Mouse (Mus musculus) Patski (cell line): ENCODE measurements around the gene Fam13a. TPM values are rescaled to one million over a fixed set of nuclear protein-coding genes. Genes with fewer than 3 reads are reported as not detected.

ENCODE experiments used
- ATAC-seq: fragments of 100-300 bp; one replicate; pipeline ENCODE4 v1.8.0; 2021
- CTCF ChIA-PET: fragments of 350-600 bp; sonication (Branson Sonifier 250); formaldehyde crosslinking; loops from one replicate; lab custom pipeline; 2022; ENCODE audit warnings: inconsistent platforms; lab: Charles Lee
- POLR2A ChIA-PET: fragments of 350-600 bp; sonication (Branson Sonifier 250); formaldehyde crosslinking; loops from one replicate; lab custom pipeline; 2022; ENCODE audit warnings: antibody characterized with exemption, inconsistent platforms; lab: Charles Lee
- DNase-seq: peaks from one replicate; pipeline ENCODE4 v3.0.0-alpha.2; 2011; ENCODE audit warnings: low read depth, low spot score
- H3K27me3 ChIP-seq: fragments of 371-371 bp; one replicate; pipeline ENCODE4 v1.5.1; 2021
- CTCF ChIP-seq: fragments of 100-300 bp; IDR thresholded peaks from one replicate; pipeline ENCODE4 v1.5.1; 2021
- in situ Hi-C: fragments of 300-500 bp; cut with MboI; formaldehyde crosslinking; loops from 3 replicates; pipeline ENCODE4 v1.11.1; 2018; ENCODE audit warnings: low pct_unique_long_range_greater_than_20kb, mixed read lengths
- polyA plus RNA-seq: library from polyadenylated mRNA; unstranded; gene quantifications from one replicate; pipeline ENCODE4 v1.2.3, GENCODE M21; 2021

Gene Fam13a
- polyA plus RNA-seq, 1 experiment from 2014 or later, result 0.22 TPM

- ChIA-PET CTCF (no interaction called here), POLR2A (interaction anchor here (0.6 kb wide), 1 partner anchor 16 kb away, joined by 3 read pairs; no protein-coding TSS in a partner anchor)
- TF ChIP-seq CTCF, result no peak
- in situ Hi-C loops, result no loop called here
- no peak for DNase-seq
- H3K27me3 ChIP-seq, result no peaks in the 10 kb centered on the region
- ATAC-seq, result peak; percentile 31
Measured at GRCm38 (mm10) chr6:59028871-59029270, 4.5 kb upstream of the Fam13a start.

GRCm38 (mm10) chr6:59024806-59025205 is 457 bp upstream of the Fam13a start:
- H3K27me3 ChIP-seq, result no peaks in the 10 kb centered on the region
- in situ Hi-C loops, result loop anchor here (5.0 kb wide), 1 partner anchor 152 kb away; no protein-coding TSS in a partner anchor
- DNase-seq (no peak), ATAC-seq (no peak)
- POLR2A ChIA-PET, result interaction anchor here (0.9 kb wide), 1 partner anchor 138 kb away, joined by 6 read pairs; no protein-coding TSS in a partner anchor
- TF ChIP-seq CTCF, result no peak
- CTCF ChIA-PET, result no interaction called here

- TF ChIP-seq CTCF, result no peak
- ChIA-PET CTCF (no interaction called here), POLR2A (no interaction called here)
- in situ Hi-C loops, result loop anchor here (5.0 kb wide), 1 partner anchor 154 kb away; no protein-coding TSS in a partner anchor
- ATAC-seq, result no peak
- no peak for DNase-seq
- peaks cover under 1% of the 10 kb centered on the region for H3K27me3 ChIP-seq
Measured at GRCm38 (mm10) chr6:59023455-59024163, 740 bp downstream of the Fam13a start.

- peaks cover 3% of the 10 kb centered on the region for H3K27me3 ChIP-seq
- no peak for TF ChIP-seq CTCF
- in situ Hi-C loops, result loop anchor here (5.0 kb wide), 1 partner anchor 155 kb away; no protein-coding TSS in a partner anchor
- POLR2A ChIA-PET, result no interaction called here
- ATAC-seq (no peak), DNase-seq (no peak)
- CTCF ChIA-PET, result no interaction called here
Measured at GRCm38 (mm10) chr6:59022621-59023020, 1.7 kb downstream of the Fam13a start.

GRCm38 (mm10) chr6:59020346-59020745 is 4.0 kb downstream of the Fam13a start:
- TF ChIP-seq CTCF, result peak; percentile 85
- POLR2A ChIA-PET, result no interaction called here
- in situ Hi-C loops, result loop anchor here (5.0 kb wide), 1 partner anchor 157 kb away; no protein-coding TSS in a partner anchor
- DNase-seq (no peak), ATAC-seq (no peak)
- CTCF ChIA-PET, result interaction anchor here (1.4 to 2.5 kb wide), 2 partner anchors 9 to 158 kb away, joined by 3 to 8 read pairs; no protein-coding TSS in a partner anchor
- H3K27me3 ChIP-seq, result peaks cover 3% of the 10 kb centered on the region

GRCm38 (mm10) chr6:59019847-59020246 is 4.5 kb downstream of the Fam13a start:
- TF ChIP-seq CTCF, result no peak
- DNase-seq (no peak), ATAC-seq (no peak)
- POLR2A ChIA-PET, result no interaction called here
- H3K27me3 ChIP-seq, result peaks cover 3% of the 10 kb centered on the region
- in situ Hi-C loops, result loop anchor here (5.0 kb wide), 1 partner anchor 157 kb away; no protein-coding TSS in a partner anchor
- CTCF ChIA-PET, result interaction anchor here (2.5 kb wide), 1 partner anchor 8 kb away, joined by 8 read pairs; no protein-coding TSS in a partner anchor

GRCm38 (mm10) chr6:59016336-59016832 is 8.0 kb downstream of the Fam13a start:
- DNase-seq (no peak), ATAC-seq (no peak)
- TF ChIP-seq CTCF, result no peak
- in situ Hi-C loops, result no loop called here
- ChIA-PET POLR2A (no interaction called here), CTCF (no interaction called here)
- H3K27me3 ChIP-seq, result peaks cover 3% of the 10 kb centered on the region

- POLR2A ChIA-PET, result no interaction called here
- peaks cover 3% of the 10 kb centered on the region for H3K27me3 ChIP-seq
- no peak for ATAC-seq
- in situ Hi-C loops, result no loop called here
- TF ChIP-seq CTCF, result no peak
- CTCF ChIA-PET, result interaction anchor here (0.6 kb wide), 1 partner anchor 18 kb away, joined by 3 read pairs; no protein-coding TSS in a partner anchor
- no peak for DNase-seq
Measured at GRCm38 (mm10) chr6:59014760-59015159, 9.6 kb downstream of the Fam13a start.

- in situ Hi-C loops, result no loop called here
- ATAC-seq (no peak), DNase-seq (no peak)
- peaks cover 3% of the 10 kb centered on the region for H3K27me3 ChIP-seq
- POLR2A ChIA-PET, result no interaction called here
- TF ChIP-seq CTCF, result no peak
- CTCF ChIA-PET, result interaction anchor here (0.6 to 2.8 kb wide), 3 partner anchors 10 to 20 kb away, joined by 3 to 10 read pairs (median 3); no protein-coding TSS in a partner anchor
Measured at GRCm38 (mm10) chr6:59014088-59014759, 10.1 kb downstream of the Fam13a start.

- DNase-seq (no peak), ATAC-seq (no peak)
- TF ChIP-seq CTCF, result no peak
- no peaks in the 10 kb centered on the region for H3K27me3 ChIP-seq
- in situ Hi-C loops, result no loop called here
- ChIA-PET POLR2A (interaction anchor here (1.3 kb wide), 1 partner anchor 57 kb away, joined by 3 read pairs; no protein-coding TSS in a partner anchor), CTCF (interaction anchor here (3.1 kb wide), 1 partner anchor 10 kb away, joined by 8 read pairs; no protein-coding TSS in a partner anchor)
Measured at GRCm38 (mm10) chr6:59010792-59011191, 13.6 kb downstream of the Fam13a start.
